Mouse (Mus musculus) liver, embryonic 14.5 days (tissue): Measurements from ENCODE around the gene Specc1l. TPM values are rescaled to one million over a fixed set of nuclear protein-coding genes. Genes with fewer than 3 reads are reported as not detected.

Experiments used
- ATAC-seq: fragments of 200-750 bp; cut with Nextera tagmentation; 2 replicates; pipeline ENCODE4 v1.8.0; 2017; ENCODE audit warnings: moderate number of reproducible peaks, mild to moderate bottlenecking, moderate library complexity; ENCODE audit not compliant: insufficient read depth
- DNase-seq, 3 experiments: peaks; one replicate each; pipeline ENCODE4 v3.0.0-alpha.2; 2012 to 2013; ENCODE audit warnings: low read depth in 3 of 3, low spot score in 3 of 3
- H3K27ac ChIP-seq: fragments of 300-500 bp; sonication (generic); 2 replicates; pipeline ENCODE4 v1.5.1; 2014; ENCODE audit warnings: moderate library complexity, mild to moderate bottlenecking, control low read depth, inconsistent platforms
- H3K27me3 ChIP-seq: fragments of 300-500 bp; sonication (generic); 2 replicates; pipeline ENCODE4 v1.6.1; 2014; ENCODE audit warnings: mild to moderate bottlenecking, low read length, moderate library complexity; ENCODE audit not compliant: control insufficient read depth, insufficient read depth
- H3K36me3 ChIP-seq: fragments of 300-500 bp; sonication (generic); replicated peaks from 2 replicates; pipeline ENCODE4 v1.6.1; 2014; ENCODE audit warnings: low read depth; ENCODE audit not compliant: control insufficient read depth, insufficient read depth
- H3K4me1 ChIP-seq, 2 experiments: fragments of 200-500 bp in 1 of 2; fragments of 300-500 bp in 1 of 2; sonication (generic) in 1 of 2; replicated peaks; 2 replicates each; pipeline ENCODE4 v1.6.1; 2012 to 2014; ENCODE audit warnings: antibody characterized with exemption in 1 of 2, inconsistent platforms in 1 of 2, low read length in 1 of 2; ENCODE audit not compliant: control insufficient read depth in 2 of 2, insufficient read depth in 2 of 2
- H3K4me2 ChIP-seq: fragments of 300-500 bp; sonication (generic); 2 replicates; pipeline ENCODE4 v1.6.1; 2014; ENCODE audit warnings: low read depth, mild to moderate bottlenecking, control low read depth, moderate library complexity
- H3K4me3 ChIP-seq, 2 experiments: fragments of 200-500 bp in 1 of 2; fragments of 300-500 bp in 1 of 2; sonication (generic) in 1 of 2; 2 replicates each; pipeline ENCODE4 v1.5.1; 2012 to 2014; ENCODE audit warnings: low read depth in 2 of 2, low read length in 2 of 2, mild to moderate bottlenecking in 2 of 2, control low read depth in 1 of 2, inconsistent platforms in 1 of 2, moderate library complexity in 1 of 2; ENCODE audit not compliant: insufficient read depth in 1 of 2
- H3K9ac ChIP-seq: fragments of 300-500 bp; sonication (generic); replicated peaks from 2 replicates; pipeline ENCODE4 v1.6.1; 2014; ENCODE audit warnings: mild to moderate bottlenecking, control low read depth, moderate library complexity
- H3K9me3 ChIP-seq: fragments of 300-500 bp; sonication (generic); 2 replicates; pipeline ENCODE4 v1.6.1; 2016; ENCODE audit warnings: low read length, mixed read lengths; ENCODE audit not compliant: control insufficient read depth
- CTCF ChIP-seq: IDR thresholded peaks from 2 replicates; pipeline ENCODE4 v1.5.1; 2016; ENCODE audit warnings: antibody characterized with exemption, low read depth, control low read depth
- EP300 ChIP-seq: IDR thresholded peaks from 2 replicates; pipeline ENCODE4 v1.6.1; 2016; ENCODE audit warnings: antibody characterized with exemption, low read depth
- WGBS: fragments of 180-500 bp; shearing (Covaris S2); extraction: QIAGEN DNeasy Blood & Tissue Kit; methylation state at CpG from one replicate; pipeline ENCODE4 v1.1.7; 2014; ENCODE audit not compliant: insufficient replicate concordance; 5-methylcytosine and 5-hydroxymethylcytosine counted together
- polyA plus RNA-seq, 2 experiments: library from polyadenylated mRNA; depleted of rRNA in 1 of 2; stranded (reverse) in 1 of 2; unstranded in 1 of 2; fragments of >200 nt; fragmentation: Nextera tagmentation in 1 of 2; extraction: Ambion mirVana in 1 of 2; gene quantifications; 2 replicates each; pipeline versions ENCODE4 v1.2.1 to v1.2.3; 2012 to 2014

Gene Specc1l
- polyA plus RNA-seq, 2 experiments, result 3.1 to 3.9 TPM

DNA sequence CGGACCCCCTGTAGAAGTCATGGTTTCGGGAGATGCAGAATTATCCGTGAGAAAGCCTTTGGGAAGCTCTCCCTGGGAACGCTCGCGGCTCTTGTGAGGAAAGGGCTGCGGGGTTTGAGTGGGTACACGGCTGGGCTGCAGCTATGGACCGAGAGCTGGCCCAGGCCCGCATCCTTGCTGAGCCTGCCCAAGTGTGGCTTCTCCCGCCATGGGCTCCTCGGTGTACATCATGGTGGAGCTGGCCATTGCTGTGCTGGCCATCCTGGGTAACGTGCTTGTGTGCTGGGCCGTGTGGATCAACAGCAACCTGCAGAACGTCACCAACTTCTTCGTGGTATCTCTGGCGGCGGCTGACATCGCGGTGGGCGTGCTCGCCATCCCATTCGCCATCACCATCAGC lies 113.9 kb downstream of the Specc1l start:
- Histone ChIP-seq H3K27me3 (no peaks in the 10 kb centered on the region), H3K27ac (no peak overlapping the region), H3K9me3 (no peaks in the 10 kb centered on the region), H3K4me1 (peaks cover 0 to 10% of the 10 kb centered on the region in 2 experiments; a peak in 2 of 4 replicates), H3K4me2 (no peak overlapping the region), H3K4me3 (no peak overlapping the region), H3K36me3 (no peaks in the 10 kb centered on the region), H3K9ac (no peak overlapping the region)
- no peak for ATAC-seq
- TF ChIP-seq EP300 (no peak), CTCF (no peak)
- no peak for DNase-seq
- 71% methylated on average over 23 of the region's 23 CpGs for WGBS

DNA sequence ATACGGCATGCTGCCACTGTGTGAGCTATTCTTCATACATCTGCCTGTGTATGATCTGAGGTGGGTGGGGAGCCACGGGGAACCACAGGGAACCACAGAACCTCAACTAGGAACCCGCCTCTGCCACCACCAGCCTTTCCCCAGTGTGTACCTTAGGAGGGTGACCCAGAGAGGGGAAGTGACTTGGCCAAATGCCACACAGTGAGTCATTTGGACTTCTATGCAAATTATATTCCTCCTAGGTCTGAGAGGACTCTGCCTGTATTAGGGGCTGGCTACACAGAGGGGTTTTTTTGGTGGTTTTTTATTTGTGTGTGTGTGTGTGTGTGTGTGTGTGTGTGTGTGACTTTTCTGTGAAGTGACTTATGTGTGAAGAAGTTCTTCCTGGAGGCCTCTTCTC lies 114.7 kb downstream of the Specc1l start:
- Histone ChIP-seq H3K4me2 (no peak overlapping the region), H3K9me3 (no peaks in the 10 kb centered on the region), H3K4me3 (no peak overlapping the region), H3K27ac (no peak overlapping the region), H3K9ac (no peak overlapping the region), H3K27me3 (no peaks in the 10 kb centered on the region), H3K4me1 (peaks cover 0 to 10% of the 10 kb centered on the region in 2 experiments; a peak in 2 of 4 replicates), H3K36me3 (no peaks in the 10 kb centered on the region)
- peak in 2 of 3 experiments; percentile 24 to 47 for DNase-seq
- peak; percentile 35; the same call in 1 of the 2 replicates for ATAC-seq
- WGBS, result 25% methylated on average over 3 of the region's 3 CpGs
- TF ChIP-seq EP300 (no peak), CTCF (no peak)

DNA sequence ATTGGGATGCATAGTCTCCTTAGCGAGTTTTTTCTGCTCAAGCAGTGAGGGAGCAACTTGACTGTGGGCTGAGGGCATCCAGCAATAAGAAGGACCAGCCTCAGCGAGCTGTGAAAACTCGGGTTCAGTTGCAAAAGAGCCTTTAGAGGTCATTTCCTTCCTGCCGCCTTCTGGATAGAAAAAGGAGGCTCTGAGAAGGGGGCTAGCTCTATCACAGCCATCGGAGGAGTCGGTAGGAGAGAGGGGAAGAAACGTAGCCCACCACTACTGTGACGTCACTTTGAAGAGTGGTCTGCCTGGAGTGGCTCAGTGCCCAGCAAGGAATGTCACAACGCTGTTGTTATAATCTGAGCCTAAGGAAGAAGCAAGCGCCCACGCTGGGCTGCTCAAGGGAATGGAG lies 115.2 kb downstream of the Specc1l start:
- H3K27ac ChIP-seq, result no peak overlapping the region
- H3K27me3 ChIP-seq, result no peaks in the 10 kb centered on the region
- no peak overlapping the region for H3K4me2 ChIP-seq
- H3K36me3 ChIP-seq, result no peaks in the 10 kb centered on the region
- H3K9me3 ChIP-seq, result no peaks in the 10 kb centered on the region
- peaks cover 0 to 10% of the 10 kb centered on the region in 2 experiments; a peak in 2 of 4 replicates for H3K4me1 ChIP-seq
- ATAC-seq, result no peak
- no peak overlapping the region for H3K9ac ChIP-seq
- H3K4me3 ChIP-seq, result no peak overlapping the region
- WGBS, result 35% methylated on average over 11 of the region's 11 CpGs
- DNase-seq, result no peak
- TF ChIP-seq CTCF (no peak), EP300 (no peak)

DNA sequence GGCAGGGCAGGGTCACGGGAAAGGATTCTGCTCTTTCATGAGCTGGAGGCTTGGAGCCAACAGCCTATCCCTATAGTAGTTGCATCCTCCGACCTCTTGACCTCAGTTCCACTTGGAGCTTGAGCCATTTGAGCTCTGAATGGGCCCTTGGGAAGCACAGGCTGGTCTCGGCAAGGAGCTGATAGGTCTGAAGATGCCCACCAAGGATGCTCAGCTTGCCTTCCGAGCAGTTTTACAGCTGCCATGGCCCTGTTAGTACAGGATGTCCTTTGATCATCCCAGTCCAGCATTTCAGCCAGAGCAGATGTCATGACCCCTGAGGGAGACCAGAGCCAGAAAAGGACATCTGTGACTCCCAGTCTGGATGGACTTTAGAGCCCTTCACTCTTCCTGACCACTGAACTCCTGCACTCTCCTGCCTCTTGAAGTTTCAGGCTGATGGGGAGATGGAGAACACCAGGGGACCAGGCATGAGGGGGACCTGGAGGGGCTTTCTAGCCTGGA lies 116.4 kb downstream of the Specc1l start:
- no peak for ATAC-seq
- DNase-seq, result no peak
- H3K27ac ChIP-seq, result no peak overlapping the region
- peaks cover 0 to 10% of the 10 kb centered on the region in 2 experiments; a peak in 2 of 4 replicates for H3K4me1 ChIP-seq
- no peaks in the 10 kb centered on the region for H3K9me3 ChIP-seq
- no peak overlapping the region for H3K9ac ChIP-seq
- H3K4me2 ChIP-seq, result no peak overlapping the region
- TF ChIP-seq CTCF (no peak), EP300 (no peak)
- no peaks in the 10 kb centered on the region for H3K36me3 ChIP-seq
- WGBS, result 57% methylated on average over 4 of the region's 4 CpGs
- no peaks in the 10 kb centered on the region for H3K27me3 ChIP-seq
- no peak overlapping the region for H3K4me3 ChIP-seq

- H3K4me2 ChIP-seq, result no peak overlapping the region
- no peak overlapping the region for H3K27ac ChIP-seq
- ATAC-seq, result no peak
- no peaks in the 10 kb centered on the region for H3K9me3 ChIP-seq
- TF ChIP-seq CTCF (no peak), EP300 (no peak)
- no peak for DNase-seq
- H3K4me3 ChIP-seq, result no peak overlapping the region
- no peaks in the 10 kb centered on the region for H3K36me3 ChIP-seq
- H3K9ac ChIP-seq, result no peak overlapping the region
- H3K27me3 ChIP-seq, result no peaks in the 10 kb centered on the region
- WGBS, result 55% methylated on average over 3 of the region's 3 CpGs
- H3K4me1 ChIP-seq, result peaks cover 0 to 4% of the 10 kb centered on the region in 2 experiments; a peak in 2 of 4 replicates
These were observed 120.4 kb downstream of the Specc1l start for GRCm38 (mm10) chr10:75332268-75332667.
